Comparison of ENCODE assay signal across 8 mouse cellular contexts in genomic region chr2:27428071-27428470, GRCm38 (mm10). TPM values are rescaled to one million over a fixed set of nuclear protein-coding genes. Genes with fewer than 3 reads are reported as not detected.
A peak's percentile ranks its signal among the peaks of the same experiment; 100 is the strongest.
DNase-seq lines count a peak whose midpoint lies in the region; ATAC-seq lines count a peak whose summit lies in the region.

No protein-coding gene starts in this region.

- WGBS in forebrain, embryonic 15.5 days = under 1% methylated on average over 4 of the region's 4 CpGs
- 0% methylated on average over 4 of the region's 4 CpGs for WGBS in hindbrain, embryonic 11.5 days

- peak; percentile 17 for ATAC-seq in forebrain, embryonic 15.5 days (replicated peaks)
- 0 out of 2 replicates have a peak, but pooled peaks have one; percentile 20 for ATAC-seq in hindbrain, embryonic 11.5 days (ENCODE audit: low FRiP score)
- ATAC-seq in megakaryocyte, adult 5-6 weeks (ENCODE audit: poor library complexity, severe bottlenecking) = peak; percentile 41; the same call in 1 of the 2 replicates

- H3K27me3 ChIP-seq in forebrain, embryonic 15.5 days = no peaks in the 10 kb centered on the region
- no peaks in the 10 kb centered on the region for H3K27me3 ChIP-seq in hindbrain, embryonic 11.5 days (ENCODE audit: control insufficient read depth, insufficient read depth, low read length)

- no peaks in the 10 kb centered on the region for H3K36me3 ChIP-seq in forebrain, embryonic 15.5 days
- no peaks in the 10 kb centered on the region for H3K36me3 ChIP-seq in hindbrain, embryonic 11.5 days (ENCODE audit: control insufficient read depth, insufficient read depth, low read length)

- H3K9ac ChIP-seq in forebrain, embryonic 15.5 days (replicated peaks) = no peak overlapping the region
- no peak overlapping the region for H3K9ac ChIP-seq in hindbrain, embryonic 11.5 days (ENCODE audit: low read depth, low read length)

- no peak overlapping the region for H3K4me2 ChIP-seq in forebrain, embryonic 15.5 days (replicated peaks)
- no peak overlapping the region for H3K4me2 ChIP-seq in hindbrain, embryonic 11.5 days (replicated peaks; ENCODE audit: low read depth, low read length)

- peak overlapping the region; percentile 78 for H3K27ac ChIP-seq in forebrain, embryonic 15.5 days (replicated peaks)
- 0 out of 2 replicates have a peak overlapping the region, but pooled peaks have one; percentile 6 for H3K27ac ChIP-seq in hindbrain, embryonic 11.5 days (ENCODE audit: low read depth, low read length)

- no peak overlapping the region for H3K4me3 ChIP-seq in forebrain, embryonic 15.5 days
- H3K4me3 ChIP-seq in hindbrain, embryonic 11.5 days (ENCODE audit: low read depth, low read length) = no peak overlapping the region

- no peaks in the 10 kb centered on the region for H3K9me3 ChIP-seq in forebrain, embryonic 15.5 days
- H3K9me3 ChIP-seq in hindbrain, embryonic 11.5 days (ENCODE audit: control insufficient read depth, low read length) = no peaks in the 10 kb centered on the region

- peaks cover 38% of the 10 kb centered on the region for H3K4me1 ChIP-seq in forebrain, embryonic 15.5 days
- peaks cover 10% of the 10 kb centered on the region; the same call in 1 of the 2 replicates for H3K4me1 ChIP-seq in hindbrain, embryonic 11.5 days (replicated peaks; ENCODE audit: control insufficient read depth, insufficient read depth, low read length)

- peak; percentile 79 for DNase-seq in Muller cell, postnatal 12 days (ENCODE audit: inconsistent ontology term)
- DNase-seq in cerebellum, adult 11 months = peak; percentile 71
- peak; percentile 95 for DNase-seq in hindbrain, embryonic 11.5 days (ENCODE audit: low spot score)
- DNase-seq in layer of hippocampus, postnatal 14 days (ENCODE audit: low spot score in 2 of 2) = peak; percentile 89 to 93
- peak; percentile 89 to 92 for DNase-seq in right cerebral cortex, postnatal 10 days (ENCODE audit: low spot score in 2 of 2)
- DNase-seq in urinary bladder, adult 2 months (ENCODE audit: low spot score) = peak; percentile 69

RNA-seq across cellular contexts. Expression of gene Vav2, which starts 1.2 kb away (rescaled TPM):
- polyA plus RNA-seq in forebrain, embryonic 15.5 days (2015; fragmentation: Nextera tagmentation; extraction: Ambion mirVana) = 12.6 and 13.9 TPM in 2 replicates
- polyA plus RNA-seq in hindbrain, embryonic 11.5 days (2014; fragmentation: Nextera tagmentation; extraction: Ambion mirVana) = 12.9 and 14.9 TPM in 2 replicates
- total RNA-seq in layer of hippocampus, postnatal 14 days (2021) = 10 to 100 TPM; 19.5 to 21.8 TPM
- 5.9 and 8.0 TPM in 2 replicates for total RNA-seq in megakaryocyte, adult 5-6 weeks (2015)
- total RNA-seq in megakaryocyte, adult 5-6 weeks (2017) = 11.0 and 11.5 TPM in 2 replicates
- 24.7 and 25.8 TPM in 2 replicates for polyA plus RNA-seq in urinary bladder, adult 2 months (2012; rRNA removed)

RNA-seq across cellular contexts. Expression of gene Brd3os, which starts 14.1 kb away (rescaled TPM):
- polyA plus RNA-seq in forebrain, embryonic 15.5 days (2015; fragmentation: Nextera tagmentation; extraction: Ambion mirVana) = 30.6 and 31.5 TPM in 2 replicates
- polyA plus RNA-seq in hindbrain, embryonic 11.5 days (2014; fragmentation: Nextera tagmentation; extraction: Ambion mirVana) = 15.0 and 17.3 TPM in 2 replicates
- 10 to 100 TPM; 23.4 to 25.8 TPM for total RNA-seq in layer of hippocampus, postnatal 14 days (2021)
- 0.93 TPM in 1 of 2 replicates, not detected in the other for total RNA-seq in megakaryocyte, adult 5-6 weeks (2015)
- total RNA-seq in megakaryocyte, adult 5-6 weeks (2017) = 0.11 TPM in 1 of 2 replicates, not detected in the other
- 8.0 and 10.2 TPM in 2 replicates for polyA plus RNA-seq in urinary bladder, adult 2 months (2012; rRNA removed)
